Mouse (Mus musculus) midbrain, embryonic 16.5 days (tissue): Measurements from ENCODE around the gene Strap. TPM values are rescaled to one million over a fixed set of nuclear protein-coding genes. Genes with fewer than 3 reads are reported as not detected.

Experiments
- ATAC-seq: fragments of 200-750 bp; cut with Nextera tagmentation; 2 replicates; pipeline ENCODE4 v1.8.0; 2017; ENCODE audit warnings: moderate TSS enrichment
- H3K27ac ChIP-seq: fragments of 300-500 bp; sonication (generic); 2 replicates; pipeline ENCODE4 v1.5.1; 2014; ENCODE audit warnings: mild to moderate bottlenecking, low read length, mixed read lengths
- H3K27me3 ChIP-seq: fragments of 300-500 bp; sonication (generic); 2 replicates; pipeline ENCODE4 v1.6.1; 2014; ENCODE audit warnings: low read depth, low read length, mixed read lengths; ENCODE audit not compliant: control insufficient read depth, insufficient read depth
- H3K36me3 ChIP-seq: fragments of 300-500 bp; sonication (generic); 2 replicates; pipeline ENCODE4 v1.6.1; 2014; ENCODE audit warnings: mild to moderate bottlenecking, low read length, moderate library complexity, mixed read lengths; ENCODE audit not compliant: control insufficient read depth, insufficient read depth
- H3K4me1 ChIP-seq: fragments of 300-500 bp; sonication (generic); 2 replicates; pipeline ENCODE4 v1.6.1; 2014; ENCODE audit warnings: mild to moderate bottlenecking, low read length, mixed read lengths; ENCODE audit not compliant: control insufficient read depth, insufficient read depth
- H3K4me2 ChIP-seq: fragments of 300-500 bp; sonication (generic); 2 replicates; pipeline ENCODE4 v1.6.1; 2014; ENCODE audit warnings: mild to moderate bottlenecking, low read length, mixed read lengths
- H3K4me3 ChIP-seq: fragments of 300-500 bp; sonication (generic); 2 replicates; pipeline ENCODE4 v1.5.1; 2014; ENCODE audit warnings: low read depth, mild to moderate bottlenecking, low read length, moderate library complexity, mixed read lengths
- H3K9ac ChIP-seq: fragments of 300-500 bp; sonication (generic); 2 replicates; pipeline ENCODE4 v1.6.1; 2014; ENCODE audit warnings: low read depth, low read length, mixed read lengths
- H3K9me3 ChIP-seq: fragments of 300-500 bp; sonication (generic); replicated peaks from 2 replicates; pipeline ENCODE4 v1.6.1; 2014; ENCODE audit warnings: mild to moderate bottlenecking, low read length, mixed read lengths; ENCODE audit not compliant: control insufficient read depth, poor library complexity, severe bottlenecking
- WGBS: fragments of 180-500 bp; shearing (Covaris S2); extraction: QIAGEN DNeasy Blood & Tissue Kit; methylation state at CpG from one replicate; pipeline ENCODE4 v1.1.7; 2014; 5-methylcytosine and 5-hydroxymethylcytosine counted together
- polyA plus RNA-seq: library from polyadenylated mRNA; unstranded; fragments of >200 nt; fragmentation: Nextera tagmentation; extraction: Ambion mirVana; gene quantifications from 2 replicates; pipeline ENCODE4 v1.2.1, GENCODE M21; 2015

The Strap gene
- polyA plus RNA-seq, 1 experiment from 2014 or later = 161 TPM

DNA sequence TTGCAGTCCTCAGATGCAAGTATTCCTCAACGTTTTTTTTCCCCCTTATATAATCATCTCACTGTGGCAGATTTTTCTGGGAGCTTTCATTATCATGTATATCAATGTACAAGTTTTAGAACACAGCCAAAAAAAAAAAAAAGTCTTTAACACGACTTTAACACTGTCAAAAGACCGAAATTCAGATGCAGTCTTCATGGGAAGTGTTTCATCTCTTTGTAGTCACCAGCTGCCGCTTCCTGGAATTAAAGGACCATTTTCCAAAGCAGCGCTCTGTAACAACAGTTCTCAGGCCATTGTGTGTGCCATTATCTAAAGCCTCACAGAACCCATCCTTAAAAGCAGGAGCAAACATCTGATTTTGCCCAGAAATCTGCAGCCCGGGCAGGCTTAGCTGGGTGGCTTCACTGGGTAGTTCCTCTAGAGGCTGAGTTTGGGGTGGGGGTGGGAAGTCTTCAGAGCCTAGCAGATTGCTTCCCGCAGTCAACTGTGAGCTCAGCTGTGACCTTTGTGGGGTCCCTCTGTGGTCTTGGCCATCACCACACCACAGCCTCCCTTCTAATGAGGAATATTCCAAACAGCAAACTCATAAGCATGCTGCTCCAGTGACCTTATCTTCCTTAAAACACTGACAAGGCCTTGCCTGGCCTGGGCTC is 22.1 kb upstream of the Strap start:
- no peaks in the 10 kb centered on the region for H3K9me3 ChIP-seq
- 12% methylated on average over 7 of the region's 7 CpGs for WGBS
- no peaks in the 10 kb centered on the region for H3K27me3 ChIP-seq
- H3K4me3 ChIP-seq = no peak overlapping the region
- no peak overlapping the region for H3K4me2 ChIP-seq
- ATAC-seq = no peak
- peaks cover 10% of the 10 kb centered on the region; the same call in 1 of the 2 replicates for H3K4me1 ChIP-seq
- H3K9ac ChIP-seq = no peak overlapping the region
- no peak overlapping the region for H3K27ac ChIP-seq
- H3K36me3 ChIP-seq = no peaks in the 10 kb centered on the region

DNA sequence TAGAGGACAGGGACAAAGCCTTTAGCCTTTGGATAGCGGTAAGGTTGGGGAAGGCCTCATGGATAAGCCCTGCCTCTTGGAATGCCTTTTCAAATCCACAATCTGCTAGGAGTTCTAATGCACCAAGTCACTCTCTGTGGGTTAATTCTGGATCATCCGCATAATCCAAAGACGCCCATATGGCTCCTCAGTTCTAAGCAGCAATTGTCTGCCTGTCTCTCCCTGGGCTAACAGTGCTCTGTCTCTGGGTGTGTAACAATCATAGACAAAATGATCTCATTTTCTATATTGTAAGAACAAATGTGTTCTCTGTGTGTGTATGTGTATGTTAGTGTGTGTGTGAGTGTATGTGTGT is 21.6 kb upstream of the Strap start:
- no peak for ATAC-seq
- no peak overlapping the region for H3K27ac ChIP-seq
- no peak overlapping the region for H3K4me3 ChIP-seq

DNA sequence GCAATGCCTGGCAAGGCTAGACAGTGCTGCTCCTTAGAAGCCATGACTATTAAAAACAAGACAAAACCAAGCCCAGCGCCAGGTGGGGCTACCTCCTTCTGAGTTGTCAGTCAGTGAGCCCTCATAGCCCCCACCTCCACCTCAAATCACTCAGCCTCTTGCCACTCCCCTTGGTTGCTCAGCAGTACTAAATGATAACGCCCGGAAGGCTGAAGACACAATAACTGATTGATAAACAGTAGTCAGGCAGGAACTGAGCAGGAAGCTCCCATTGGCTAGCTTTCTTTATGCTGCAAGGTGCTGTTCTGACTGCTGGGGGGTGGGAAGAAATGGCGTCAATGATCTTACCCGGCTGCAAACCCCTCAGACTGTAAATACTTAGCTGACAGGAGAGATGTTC is 18.1 kb upstream of the Strap start:
- 71% methylated on average over 5 of the region's 5 CpGs for WGBS
- Histone ChIP-seq H3K27ac (no peak overlapping the region), H3K36me3 (no peaks in the 10 kb centered on the region), H3K9ac (no peak overlapping the region), H3K4me1 (peaks cover 7% of the 10 kb centered on the region; the same call in 1 of the 2 replicates), H3K27me3 (no peaks in the 10 kb centered on the region), H3K4me3 (no peak overlapping the region), H3K9me3 (no peaks in the 10 kb centered on the region), H3K4me2 (no peak overlapping the region)
- ATAC-seq = no peak

More for the DNA sequence above, 21.6 kb upstream of the Strap start:
- Histone ChIP-seq H3K4me1 (peaks cover 10% of the 10 kb centered on the region; the same call in 1 of the 2 replicates), H3K9ac (no peak overlapping the region), H3K36me3 (no peaks in the 10 kb centered on the region), H3K4me2 (no peak overlapping the region), H3K9me3 (no peaks in the 10 kb centered on the region), H3K27me3 (no peaks in the 10 kb centered on the region)
- 46% methylated on average over 3 of the region's 3 CpGs for WGBS

DNA sequence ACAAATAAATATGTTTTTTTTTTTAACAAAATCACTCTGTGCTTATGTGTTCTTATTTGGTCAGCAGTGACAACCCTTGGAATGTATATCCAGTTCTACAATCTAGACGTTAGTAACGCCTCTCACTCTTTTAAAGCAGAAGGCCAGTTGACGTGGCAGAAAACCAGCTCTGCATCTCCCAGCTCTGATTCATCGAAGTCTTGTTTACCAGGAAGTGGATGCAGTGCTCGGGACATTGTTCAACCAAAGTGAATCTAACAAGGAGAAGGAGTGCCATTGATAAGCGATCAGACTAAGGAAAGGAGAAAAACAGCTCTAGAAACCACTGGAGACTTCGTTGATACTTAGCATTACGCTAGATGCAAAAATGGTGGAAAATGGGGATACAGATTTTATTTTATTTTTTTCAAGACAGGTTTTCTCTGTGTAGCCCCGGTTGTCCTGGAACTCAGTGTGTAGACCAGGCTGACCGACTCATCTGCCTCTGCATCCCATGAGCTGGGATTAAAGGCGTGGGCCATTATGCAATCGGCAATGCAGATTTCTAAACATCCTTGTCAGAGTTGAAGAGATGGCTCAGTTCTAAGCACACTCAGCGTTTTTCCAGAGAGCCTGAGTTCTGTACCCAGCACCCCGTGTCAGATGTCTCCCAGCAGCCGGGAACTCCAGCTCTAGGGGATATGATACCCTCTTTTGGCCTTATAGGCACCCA is 12.5 kb upstream of the Strap start:
- Histone ChIP-seq H3K36me3 (no peaks in the 10 kb centered on the region), H3K9ac (no peak overlapping the region), H3K9me3 (no peaks in the 10 kb centered on the region), H3K27me3 (peaks cover 3% of the 10 kb centered on the region; the same call in 1 of the 2 replicates), H3K27ac (no peak overlapping the region), H3K4me3 (no peak overlapping the region), H3K4me2 (no peak overlapping the region), H3K4me1 (no peaks in the 10 kb centered on the region)
- ATAC-seq = no peak
- 90% methylated on average over 15 of the region's 15 CpGs for WGBS

DNA sequence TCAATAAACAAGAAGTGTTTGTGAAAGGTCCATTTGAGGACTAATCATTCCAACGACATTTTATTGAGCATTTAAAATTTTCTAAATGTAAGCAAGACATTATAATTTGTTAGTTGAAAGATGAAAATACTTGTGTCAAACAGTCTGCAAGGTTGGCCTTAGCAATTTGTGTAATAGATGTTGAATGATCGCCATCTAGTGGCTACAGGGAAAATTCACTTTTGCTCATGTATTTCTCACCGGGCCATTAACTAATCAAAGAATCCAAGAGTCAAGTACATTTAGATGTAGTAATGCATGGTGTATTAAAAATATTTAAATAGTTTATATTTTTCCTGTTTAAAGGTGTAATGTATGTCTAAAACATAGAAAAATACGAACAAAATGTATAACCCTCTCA is 11.0 kb upstream of the Strap start:
- Histone ChIP-seq H3K4me2 (no peak overlapping the region), H3K27me3 (peaks cover 3% of the 10 kb centered on the region; the same call in 1 of the 2 replicates), H3K36me3 (no peaks in the 10 kb centered on the region), H3K4me3 (no peak overlapping the region), H3K9ac (no peak overlapping the region), H3K4me1 (no peaks in the 10 kb centered on the region), H3K27ac (no peak overlapping the region), H3K9me3 (no peaks in the 10 kb centered on the region)
- ATAC-seq = 0 out of 2 replicates have a peak, but pooled peaks have one; percentile 21
- WGBS = 5% methylated on average over 4 of the region's 4 CpGs

DNA sequence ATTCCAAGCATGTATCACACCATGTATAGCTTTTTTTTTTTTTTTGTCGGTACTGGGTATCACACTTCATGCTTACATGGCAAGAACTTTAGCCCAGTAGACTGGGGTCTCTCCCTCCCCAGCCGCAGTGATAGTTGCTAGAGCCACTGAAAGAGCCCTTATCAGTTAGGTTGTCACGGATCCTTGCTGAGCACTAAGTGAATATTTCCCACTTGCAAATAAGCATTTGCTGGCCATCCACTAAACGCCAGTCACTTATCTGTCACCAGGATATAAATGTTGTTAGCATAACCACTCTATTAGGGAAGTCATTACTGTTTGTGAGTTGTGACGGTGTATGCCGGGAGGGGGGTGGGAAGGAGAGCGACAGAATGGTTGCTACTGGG is 425 bp upstream of the Strap start:
- WGBS = 7% methylated on average over 7 of the region's 7 CpGs
- Histone ChIP-seq H3K27me3 (peaks cover 6% of the 10 kb centered on the region; the same call in 1 of the 2 replicates), H3K36me3 (peaks cover 3% of the 10 kb centered on the region; the same call in 1 of the 2 replicates), H3K4me3 (peak overlapping the region; percentile 93), H3K4me1 (peaks cover 14% of the 10 kb centered on the region), H3K27ac (peak overlapping the region; percentile 77), H3K9ac (peak overlapping the region; percentile 91; the same call in 1 of the 2 replicates), H3K9me3 (no peaks in the 10 kb centered on the region), H3K4me2 (peak overlapping the region; percentile 71)
- no peak; the same call in 1 of the 2 replicates for ATAC-seq

DNA sequence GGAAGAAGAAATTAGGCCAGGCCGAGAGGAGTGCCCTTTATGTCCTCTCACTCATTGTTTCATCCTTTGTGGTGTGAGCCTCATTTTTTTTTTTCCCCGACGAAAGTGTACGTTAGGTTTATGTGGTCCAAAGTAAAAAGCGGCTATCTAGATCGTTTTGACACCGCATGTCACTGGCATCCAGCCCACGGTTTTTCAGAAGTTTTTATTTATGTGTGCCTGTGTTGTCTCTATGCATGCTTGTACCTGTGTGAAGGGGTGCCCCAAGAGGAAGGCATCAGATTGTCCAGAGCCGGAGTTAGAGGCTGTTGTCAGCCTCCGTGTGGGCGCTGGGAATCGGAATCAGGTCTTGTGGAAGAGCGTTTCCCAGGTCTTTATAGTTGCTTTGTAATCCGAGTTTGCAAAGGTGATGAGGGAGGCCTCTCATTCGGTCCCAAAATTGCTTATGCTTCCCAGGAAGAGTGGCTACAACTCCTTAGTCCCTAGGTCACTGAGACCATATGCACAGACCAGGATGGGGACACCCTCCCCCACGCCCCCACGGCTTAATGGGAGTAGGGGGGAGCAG is 877 bp downstream of the Strap start:
- Histone ChIP-seq H3K9ac (peak overlapping the region; percentile 91), H3K4me1 (peaks cover 14% of the 10 kb centered on the region)

DNA sequence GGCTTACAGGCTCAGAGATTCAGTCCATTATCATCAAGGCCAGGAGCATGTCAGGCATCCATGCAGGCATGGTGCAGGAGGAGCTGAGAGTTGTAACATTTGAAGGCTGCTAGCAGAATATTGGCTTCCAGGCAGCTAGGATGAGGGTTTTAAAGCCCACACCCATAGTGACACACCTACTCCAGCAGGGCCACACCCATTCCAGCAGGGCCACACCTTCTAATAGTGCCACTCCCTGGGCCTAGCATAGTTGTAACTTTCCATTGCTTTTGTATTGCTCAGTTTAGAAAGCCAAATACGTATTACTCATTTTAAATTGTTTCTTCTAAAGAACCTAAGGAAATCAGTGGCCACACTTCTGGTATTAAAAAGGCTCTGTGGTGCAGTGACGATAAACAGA is 6.1 kb downstream of the Strap start:
- Histone ChIP-seq H3K9ac (no peak overlapping the region), H3K9me3 (no peaks in the 10 kb centered on the region), H3K27ac (no peak overlapping the region), H3K4me3 (no peak overlapping the region), H3K27me3 (no peaks in the 10 kb centered on the region), H3K4me1 (peaks cover 11% of the 10 kb centered on the region), H3K4me2 (no peak overlapping the region), H3K36me3 (peaks cover 25% of the 10 kb centered on the region)
- no peak for ATAC-seq
- WGBS = 96% methylated on average over 2 of the region's 2 CpGs

More for the DNA sequence above, 877 bp downstream of the Strap start:
- ATAC-seq = no peak
- Histone ChIP-seq H3K27me3 (peaks cover 6% of the 10 kb centered on the region; the same call in 1 of the 2 replicates), H3K4me3 (peak overlapping the region; percentile 93), H3K27ac (peak overlapping the region; percentile 77), H3K36me3 (peaks cover 5% of the 10 kb centered on the region), H3K9me3 (no peaks in the 10 kb centered on the region), H3K4me2 (peak overlapping the region; percentile 96)
- 12% methylated on average over 17 of the region's 17 CpGs for WGBS

DNA sequence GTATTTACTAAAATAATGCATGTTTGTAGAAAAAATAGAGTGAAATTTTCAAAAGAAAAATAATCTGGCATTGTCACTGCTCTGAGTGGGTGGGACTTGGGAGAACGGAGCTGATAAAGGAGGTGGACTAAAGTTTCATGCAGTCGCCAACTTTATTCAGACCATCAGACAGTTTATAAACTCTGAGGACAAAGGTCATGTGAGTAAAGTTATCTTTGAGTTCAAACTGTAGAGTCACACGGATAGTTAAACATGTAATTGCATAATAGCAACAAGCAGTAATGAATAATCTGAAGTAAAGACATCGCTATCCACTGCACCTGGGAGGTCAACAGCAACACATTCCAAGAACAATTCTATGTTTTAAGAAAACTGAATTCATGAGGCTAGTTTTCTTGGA is 9.8 kb downstream of the Strap start:
- H3K36me3 ChIP-seq = peaks cover 26% of the 10 kb centered on the region
- no peak overlapping the region for H3K4me2 ChIP-seq
- no peak overlapping the region for H3K4me3 ChIP-seq
- H3K27ac ChIP-seq = no peak overlapping the region
- WGBS = 91% methylated on average over 4 of the region's 4 CpGs
- H3K9me3 ChIP-seq = no peaks in the 10 kb centered on the region
- H3K9ac ChIP-seq = no peak overlapping the region
- H3K27me3 ChIP-seq = no peaks in the 10 kb centered on the region
- H3K4me1 ChIP-seq = no peaks in the 10 kb centered on the region
- ATAC-seq = no peak
